Mouse (Mus musculus) myocyte (in vitro differentiated cells): ENCODE data around the gene Ankrd55. TPM values are rescaled to one million over a fixed set of nuclear protein-coding genes. Genes with fewer than 3 reads are reported as not detected.

ENCODE experiments used
- H3K27me3 ChIP-seq: one replicate; pipeline ENCODE4 v1.6.1; 2011; ENCODE audit not compliant: control insufficient read depth, insufficient read depth, insufficient read length
- H3K36me3 ChIP-seq: one replicate; pipeline ENCODE4 v1.6.1; 2011; ENCODE audit not compliant: control insufficient read depth, insufficient read depth
- H3K4me2 ChIP-seq: one replicate; pipeline ENCODE4 v1.6.1; 2011; ENCODE audit warnings: low read depth, control low read depth
- H3K4me3 ChIP-seq: one replicate; pipeline ENCODE4 v1.5.1; 2011; ENCODE audit warnings: mild to moderate bottlenecking, control low read depth, moderate library complexity
- H3K79me2 ChIP-seq: one replicate; pipeline ENCODE4 v1.6.1; 2011; ENCODE audit not compliant: control insufficient read depth, insufficient read depth
- H3ac ChIP-seq: one replicate; pipeline ENCODE4 v1.6.1; 2011; ENCODE audit not compliant: control insufficient read depth, insufficient read length
- CEBPB ChIP-seq: IDR thresholded peaks from 2 replicates; pipeline ENCODE4 v1.6.1; 2011; ENCODE audit warnings: mild to moderate bottlenecking, moderate library complexity; ENCODE audit not compliant: poor library complexity, insufficient read depth, severe bottlenecking
- E2F4 ChIP-seq: IDR thresholded peaks from one replicate; pipeline ENCODE4 v1.6.1; 2011; ENCODE audit warnings: mild to moderate bottlenecking, control low read depth, moderate library complexity; ENCODE audit not compliant: insufficient read depth
- MAX ChIP-seq: IDR thresholded peaks from one replicate; pipeline ENCODE4 v1.6.1; 2011; ENCODE audit warnings: low read depth, mild to moderate bottlenecking, control low read depth
- MYOD1 ChIP-seq, 3 experiments: IDR thresholded peaks; one replicate each; pipeline ENCODE4 v1.6.1; 2011; ENCODE audit warnings: control low read depth in 2 of 3, low read depth in 2 of 3, mild to moderate bottlenecking in 2 of 3, moderate library complexity in 1 of 3; ENCODE audit not compliant: insufficient read length in 2 of 3, control insufficient read depth in 1 of 3
- MYOG ChIP-seq, 3 experiments: IDR thresholded peaks; one replicate each; pipeline ENCODE4 v1.6.1; 2011; ENCODE audit warnings: control low read depth in 2 of 3, low read depth in 2 of 3, mild to moderate bottlenecking in 2 of 3; ENCODE audit not compliant: insufficient read length in 2 of 3, control insufficient read depth in 1 of 3, insufficient read depth in 1 of 3
- POLR2A ChIP-seq: IDR thresholded peaks from one replicate; pipeline ENCODE4 v1.6.1; 2011; ENCODE audit warnings: low read depth, mild to moderate bottlenecking, control low read depth, moderate library complexity; ENCODE audit not compliant: insufficient read length
- POLR2AphosphoS2 ChIP-seq: IDR thresholded peaks from one replicate; pipeline ENCODE4 v1.6.1; 2011; ENCODE audit warnings: low read depth, control low read depth; ENCODE audit not compliant: insufficient read length
- REST ChIP-seq: IDR thresholded peaks from one replicate; pipeline ENCODE4 v1.6.1; 2011; ENCODE audit warnings: mild to moderate bottlenecking, control low read depth, moderate library complexity; ENCODE audit not compliant: insufficient read depth, insufficient read length
- SRF ChIP-seq: IDR thresholded peaks from one replicate; pipeline ENCODE4 v1.6.1; 2011; ENCODE audit warnings: low read depth; ENCODE audit not compliant: control insufficient read depth, insufficient read length
- TCF12 ChIP-seq: IDR thresholded peaks from one replicate; pipeline ENCODE4 v1.6.1; 2011; ENCODE audit warnings: mild to moderate bottlenecking, control low read depth; ENCODE audit not compliant: poor library complexity, insufficient read depth, severe bottlenecking
- TCF3 ChIP-seq: IDR thresholded peaks from one replicate; pipeline ENCODE4 v1.6.1; 2011; ENCODE audit warnings: low read depth, control low read depth; ENCODE audit not compliant: insufficient read length
- USF1 ChIP-seq: IDR thresholded peaks from one replicate; pipeline ENCODE4 v1.6.1; 2011; ENCODE audit warnings: low read depth, mild to moderate bottlenecking, control low read depth, moderate library complexity
- polyA plus RNA-seq: library from polyadenylated mRNA; unstranded; fragments of >200 nt; fragmentation: generic; extraction: Trizol; gene quantifications from one replicate; pipeline ENCODE4 v1.2.1, GENCODE M21; 2012; ENCODE audit warnings: missing spikeins

Gene Ankrd55
- polyA plus RNA-seq, 1 experiment = 0.59 TPM

DNA sequence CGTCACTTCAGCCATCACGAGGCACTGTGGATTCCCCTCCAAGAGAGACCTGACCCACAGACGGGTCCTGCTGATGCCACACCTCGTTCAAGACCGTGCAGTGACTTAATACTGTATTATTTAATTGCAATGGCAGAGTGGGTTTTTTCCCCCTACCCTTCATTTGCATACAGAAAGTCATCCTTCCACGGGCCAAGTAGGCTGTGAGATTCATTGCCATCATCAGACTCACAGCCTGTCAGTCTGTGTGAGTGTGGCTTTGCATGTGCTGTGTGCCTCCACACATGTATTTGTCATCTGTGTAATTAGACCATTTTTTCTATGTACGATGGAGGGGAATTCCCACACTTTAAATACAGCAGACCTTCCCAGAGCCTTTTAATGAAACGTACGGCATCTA is 1.1 kb downstream of the Ankrd55 start:
- no peak overlapping the region for H3ac ChIP-seq
- TF ChIP-seq TCF12 = no peak
- no peak for TF ChIP-seq REST
- no peak for TF ChIP-seq CEBPB
- TF ChIP-seq TCF3 = no peak
- H3K27me3 ChIP-seq = no peaks in the 10 kb centered on the region
- no peak overlapping the region for H3K4me3 ChIP-seq
- H3K79me2 ChIP-seq = no peaks in the 10 kb centered on the region
- H3K4me2 ChIP-seq = no peak overlapping the region
- no peaks in the 10 kb centered on the region for H3K36me3 ChIP-seq

DNA sequence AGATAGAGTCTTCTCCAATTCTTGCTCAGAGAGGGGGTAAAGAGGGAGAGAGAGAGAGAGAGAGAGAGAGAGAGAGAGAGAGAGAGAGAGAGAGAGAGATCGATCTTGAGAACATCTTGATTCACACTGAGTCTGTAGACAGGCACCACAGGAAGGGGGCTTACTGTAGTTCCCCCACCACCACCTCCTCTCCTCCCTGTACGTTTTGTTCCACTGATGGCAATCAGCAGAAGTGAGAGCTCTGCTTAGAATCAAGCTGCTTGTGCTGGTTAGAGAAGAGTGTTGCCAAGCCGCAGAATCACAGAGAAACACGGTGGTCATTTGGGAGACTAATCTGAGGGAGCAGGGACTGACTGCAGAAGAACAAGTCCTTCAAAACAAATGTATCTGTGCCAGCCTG is 1.7 kb downstream of the Ankrd55 start:
- no peak overlapping the region for H3K4me2 ChIP-seq
- H3ac ChIP-seq = no peak overlapping the region
- no peak for TF ChIP-seq CEBPB
- TF ChIP-seq TCF3 = no peak
- H3K27me3 ChIP-seq = no peaks in the 10 kb centered on the region
- no peaks in the 10 kb centered on the region for H3K36me3 ChIP-seq
- no peak overlapping the region for H3K4me3 ChIP-seq
- H3K79me2 ChIP-seq = no peaks in the 10 kb centered on the region

DNA sequence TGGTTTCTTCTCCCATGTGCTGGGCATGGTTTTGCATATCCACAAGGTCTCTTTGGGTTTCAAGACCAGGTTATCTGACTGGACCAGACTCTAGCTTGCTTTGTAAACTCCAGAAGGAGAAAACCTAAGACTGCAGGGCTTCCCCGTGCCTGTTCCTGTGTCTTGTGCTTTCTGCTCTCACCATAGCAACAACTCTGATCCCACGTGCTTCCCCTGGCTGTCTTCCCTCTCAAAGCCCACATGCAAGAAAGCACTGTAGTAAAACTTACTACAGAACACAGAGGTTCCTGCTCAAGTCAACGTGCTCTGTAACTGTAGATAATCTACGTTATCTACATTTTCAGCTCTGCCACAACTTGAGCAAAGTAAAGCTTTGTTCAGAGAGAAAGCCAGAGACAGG is 4.2 kb downstream of the Ankrd55 start:
- TF ChIP-seq MAX = no peak
- no peak for TF ChIP-seq POLR2AphosphoS2
- TF ChIP-seq POLR2A = no peak
- TF ChIP-seq CEBPB = no peak
- TF ChIP-seq MYOD1 (IDR thresholded peaks at IDR 0.05; ENCODE audit: control insufficient read depth in 1 of 3, insufficient read length in 2 of 3, low read depth in 2 of 3) = no peak
- no peak for TF ChIP-seq USF1
- TF ChIP-seq SRF = no peak
- TF ChIP-seq REST = no peak
- TF ChIP-seq TCF12 = no peak
- no peak for TF ChIP-seq MYOG (IDR thresholded peaks at IDR 0.05; ENCODE audit: control insufficient read depth in 1 of 3, insufficient read depth in 1 of 3, insufficient read length in 2 of 3, low read depth in 2 of 3)
- no peak for TF ChIP-seq E2F4
- no peak for TF ChIP-seq TCF3
- H3K36me3 ChIP-seq = no peaks in the 10 kb centered on the region
- H3ac ChIP-seq = no peak overlapping the region
- H3K79me2 ChIP-seq = no peaks in the 10 kb centered on the region
- no peak overlapping the region for H3K4me3 ChIP-seq
- H3K4me2 ChIP-seq = no peak overlapping the region
- H3K27me3 ChIP-seq = no peaks in the 10 kb centered on the region

DNA sequence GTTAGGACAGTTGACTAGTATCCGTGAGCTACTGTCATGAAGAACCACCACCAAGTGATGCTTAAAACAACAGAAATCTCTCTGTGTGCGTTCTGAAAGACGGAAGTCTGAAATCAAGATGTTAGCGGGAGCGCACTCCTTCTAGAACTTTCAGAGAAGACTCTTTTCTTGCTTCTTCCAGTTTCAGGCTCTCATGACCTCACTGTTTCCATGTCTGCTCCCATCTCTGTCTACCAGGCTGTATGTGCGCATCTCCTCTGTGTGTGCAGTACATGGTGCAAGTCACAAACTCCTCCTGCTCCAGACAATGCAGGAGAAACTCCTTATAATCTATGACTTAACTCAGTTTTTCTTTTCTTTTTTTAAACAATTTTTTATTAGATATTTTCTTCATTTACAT is 4.8 kb downstream of the Ankrd55 start:
- no peaks in the 10 kb centered on the region for H3K79me2 ChIP-seq
- TF ChIP-seq MYOG (IDR thresholded peaks at IDR 0.05; ENCODE audit: control insufficient read depth in 1 of 3, insufficient read depth in 1 of 3, insufficient read length in 2 of 3, low read depth in 2 of 3) (no peak), SRF (no peak), MYOD1 (IDR thresholded peaks at IDR 0.05; ENCODE audit: control insufficient read depth in 1 of 3, insufficient read length in 2 of 3, low read depth in 2 of 3) (no peak), POLR2A (no peak), USF1 (no peak), E2F4 (no peak)
- no peaks in the 10 kb centered on the region for H3K27me3 ChIP-seq
- H3K36me3 ChIP-seq = no peaks in the 10 kb centered on the region
- no peak overlapping the region for H3K4me3 ChIP-seq
- no peak overlapping the region for H3ac ChIP-seq
- H3K4me2 ChIP-seq = no peak overlapping the region

DNA sequence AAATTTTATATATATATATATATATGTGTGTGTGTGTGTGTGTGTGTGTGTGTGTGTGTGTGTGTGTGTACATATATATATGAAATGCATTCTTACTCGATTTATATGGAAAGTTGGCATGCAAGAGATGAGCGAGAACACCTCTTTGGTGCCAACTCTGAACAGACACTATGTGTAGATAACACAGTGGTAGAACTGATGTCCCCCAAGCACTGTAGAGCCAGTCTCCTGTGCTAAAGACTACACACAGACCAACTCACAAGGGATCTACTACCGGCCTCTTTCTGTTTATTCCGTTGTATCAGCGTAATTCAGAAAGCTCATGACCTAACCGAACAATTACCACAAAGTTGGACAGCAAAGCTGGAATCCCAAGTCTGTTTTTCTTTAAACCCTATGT is 6.2 kb downstream of the Ankrd55 start:
- no peak overlapping the region for H3K4me3 ChIP-seq
- no peaks in the 10 kb centered on the region for H3K27me3 ChIP-seq
- no peak overlapping the region for H3K4me2 ChIP-seq
- H3K36me3 ChIP-seq = no peaks in the 10 kb centered on the region
- no peak overlapping the region for H3ac ChIP-seq
- TF ChIP-seq REST (no peak), TCF3 (no peak), MYOG (IDR thresholded peaks at IDR 0.05; ENCODE audit: control insufficient read depth in 1 of 3, insufficient read depth in 1 of 3, insufficient read length in 2 of 3, low read depth in 2 of 3) (no peak), MYOD1 (IDR thresholded peaks at IDR 0.05; ENCODE audit: control insufficient read depth in 1 of 3, insufficient read length in 2 of 3, low read depth in 2 of 3) (no peak), CEBPB (no peak), TCF12 (no peak), POLR2A (no peak), SRF (no peak), POLR2AphosphoS2 (no peak), USF1 (no peak), MAX (no peak), E2F4 (no peak)
- no peaks in the 10 kb centered on the region for H3K79me2 ChIP-seq

DNA sequence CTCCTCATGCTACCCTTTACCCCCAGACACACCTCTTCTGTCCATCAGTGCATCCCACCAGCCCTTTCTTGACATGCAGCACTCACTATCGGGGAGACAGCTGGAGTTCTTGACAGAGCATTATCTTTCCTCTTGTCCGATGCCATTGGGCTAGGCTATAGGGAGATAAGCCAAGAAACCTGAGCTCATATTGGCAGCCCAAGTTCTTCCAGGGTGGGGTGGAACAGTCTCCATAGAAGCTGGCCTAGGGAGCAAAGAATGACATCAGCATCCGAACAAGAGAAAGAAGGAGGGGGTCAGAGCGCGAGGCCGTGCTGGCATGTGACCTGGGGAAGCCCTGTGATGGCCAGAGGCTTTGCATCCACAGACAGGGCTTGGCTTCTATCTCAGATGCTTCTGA is 9.5 kb downstream of the Ankrd55 start:
- H3ac ChIP-seq = no peak overlapping the region
- no peaks in the 10 kb centered on the region for H3K27me3 ChIP-seq
- no peak for TF ChIP-seq REST
- TF ChIP-seq POLR2A = no peak
- TF ChIP-seq MYOG (IDR thresholded peaks at IDR 0.05; ENCODE audit: control insufficient read depth in 1 of 3, insufficient read depth in 1 of 3, insufficient read length in 2 of 3, low read depth in 2 of 3) = no peak
- no peak for TF ChIP-seq CEBPB
- TF ChIP-seq TCF12 = no peak
- no peak for TF ChIP-seq MAX
- no peak for TF ChIP-seq TCF3
- no peak for TF ChIP-seq SRF
- no peak for TF ChIP-seq USF1
- TF ChIP-seq MYOD1 (IDR thresholded peaks at IDR 0.05; ENCODE audit: control insufficient read depth in 1 of 3, insufficient read length in 2 of 3, low read depth in 2 of 3) = no peak
- TF ChIP-seq POLR2AphosphoS2 = no peak
- no peak for TF ChIP-seq E2F4
- H3K36me3 ChIP-seq = no peaks in the 10 kb centered on the region
- H3K4me3 ChIP-seq = no peak overlapping the region
- no peak overlapping the region for H3K4me2 ChIP-seq
- H3K79me2 ChIP-seq = no peaks in the 10 kb centered on the region
